Comparison of ENCODE assay signal across 8 mouse cellular contexts in the genomic region with DNA sequence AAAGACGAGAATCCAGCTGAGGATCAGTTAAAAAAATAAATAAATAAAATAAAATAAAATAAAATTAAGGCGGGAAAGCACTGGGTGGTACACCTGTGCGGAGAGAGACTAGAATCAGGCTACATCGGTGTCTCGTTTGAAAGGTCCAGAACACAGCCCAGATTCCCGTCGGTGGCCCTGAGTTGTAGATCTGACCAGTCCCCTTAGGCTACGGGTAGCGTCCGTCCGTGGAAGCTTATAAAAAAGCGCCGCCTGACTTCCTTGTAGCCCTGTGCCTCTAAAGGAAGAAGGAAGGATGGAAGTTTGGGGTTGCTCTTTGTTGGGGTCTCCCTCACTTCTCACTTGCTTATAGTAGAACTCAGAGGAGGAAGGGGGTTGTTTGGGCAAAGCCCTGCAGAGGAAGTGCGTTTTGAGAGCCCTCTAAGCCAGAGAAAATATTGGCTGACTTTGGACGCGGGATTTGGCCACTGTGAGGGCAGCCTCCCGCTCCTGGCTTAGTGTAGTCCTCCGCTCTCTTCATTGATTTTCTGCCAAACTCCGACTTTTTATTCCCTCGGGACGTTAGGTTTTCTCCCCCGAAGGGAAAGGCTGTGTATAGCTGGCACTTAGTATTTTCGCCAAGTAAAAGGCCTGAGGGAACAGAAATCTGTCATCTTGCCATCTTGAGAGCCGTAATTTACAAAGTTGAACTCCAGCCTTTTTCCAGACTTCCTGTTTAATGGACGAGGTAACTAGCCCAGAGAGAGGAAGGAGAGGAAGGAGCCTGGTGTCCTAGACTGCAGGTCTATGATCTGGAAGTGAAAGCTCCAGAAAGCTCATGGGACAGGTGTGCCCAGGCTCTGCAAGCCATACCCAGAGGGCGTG. TPM values are rescaled to one million over a fixed set of nuclear protein-coding genes. Genes with fewer than 3 reads are reported as not detected.
DNase-seq lines count a peak whose midpoint lies in the region; ATAC-seq and TF ChIP-seq lines count a peak whose summit lies in the region.

No protein-coding gene starts in this region.

- in situ Hi-C loops in ES-E14 (cut with MboI; ENCODE audit: low sequenced_read_pairs in 2 of 2, unreplicated experiment in 2 of 2), result no loop called here

- H3K27ac ChIP-seq in ES-E14 (ENCODE audit: insufficient read depth, low read depth, low read length, poor library complexity, severe bottlenecking), result no peak overlapping the region
- H3K27ac ChIP-seq in forebrain, embryonic 16.5 days (ENCODE audit: low read length), result no peak overlapping the region

- peak overlapping the region; percentile 89 for H3K4me2 ChIP-seq in forebrain, embryonic 16.5 days (ENCODE audit: low read length)

- 7% methylated on average over 26 of the region's 26 CpGs for WGBS in forebrain, embryonic 16.5 days

- DNase-seq in adrenal gland, postnatal 14 days, result peak; percentile 65
- no peak for DNase-seq in adrenal gland, postnatal 25 days
- no peak for DNase-seq in ES-E14 (ENCODE audit: low read depth, low spot score)
- DNase-seq in kidney, adult 8-10 months, result peak; percentile 19 to 36
- DNase-seq in lung, postnatal 14 days, result peak; percentile 24
- DNase-seq in urinary bladder, adult 18-20 months (ENCODE audit: low spot score in 2 of 2), result no peak
- DNase-seq in natural killer cell, adult 2 months (ENCODE audit: low spot score in 2 of 2), result no peak

- H3K4me3 ChIP-seq in ES-E14 (ENCODE audit: insufficient read depth in 1 of 2, low read depth in 1 of 2, low read length in 2 of 2, poor library complexity in 1 of 2, severe bottlenecking in 1 of 2), result peak overlapping the region; percentile 93 to 98
- H3K4me3 ChIP-seq in forebrain, embryonic 16.5 days (replicated peaks; ENCODE audit: low read length), result peak overlapping the region; percentile 76

- no peak for ATAC-seq in forebrain, embryonic 16.5 days

- peak overlapping the region; percentile 86 for H3K9ac ChIP-seq in ES-E14 (ENCODE audit: insufficient read depth, low read depth, low read length, poor library complexity, severe bottlenecking)
- peak overlapping the region; percentile 73 for H3K9ac ChIP-seq in forebrain, embryonic 16.5 days (replicated peaks; ENCODE audit: low read depth, low read length)

- H3K27me3 ChIP-seq in forebrain, embryonic 16.5 days (replicated peaks; ENCODE audit: control insufficient read depth, insufficient read depth, low read length), result no peaks in the 10 kb centered on the region

- H3K9me3 ChIP-seq in ES-E14 (ENCODE audit: control insufficient read depth, insufficient read depth, low read depth, low read length), result no peaks in the 10 kb centered on the region
- H3K9me3 ChIP-seq in forebrain, embryonic 16.5 days (ENCODE audit: control insufficient read depth, low read length), result no peaks in the 10 kb centered on the region

- H3K36me3 ChIP-seq in ES-E14 (ENCODE audit: control insufficient read depth, insufficient read depth, low read length, poor library complexity, severe bottlenecking), result peaks cover 7% of the 10 kb centered on the region; the same call in 1 of the 2 replicates
- no peaks in the 10 kb centered on the region; the same call in 1 of the 2 replicates for H3K36me3 ChIP-seq in forebrain, embryonic 16.5 days (ENCODE audit: control insufficient read depth, insufficient read depth)

- peaks cover 2 to 8% of the 10 kb centered on the region in 2 experiments for H3K4me1 ChIP-seq in ES-E14 (ENCODE audit: control insufficient read depth in 2 of 2, insufficient read depth in 2 of 2, low read length in 2 of 2, poor library complexity in 1 of 2)
- H3K4me1 ChIP-seq in forebrain, embryonic 16.5 days (replicated peaks; ENCODE audit: control insufficient read depth, insufficient read depth, low read length), result peaks cover 11% of the 10 kb centered on the region

TF ChIP-seq in ES-E14, 5 proteins besides CTCF, POLR2A, EP300 and RAD21:
- no peak for TF ChIP-seq CHD2 (IDR thresholded peaks at IDR 0.05; ENCODE audit: low read depth, low read length)
- no peak for TF ChIP-seq ZNF384 (IDR thresholded peaks at IDR 0.05; ENCODE audit: low read depth, low read length)
- TF ChIP-seq MAFK (IDR thresholded peaks at IDR 0.05; ENCODE audit: insufficient read depth, low read depth, low read length), result no peak
- no peak for TF ChIP-seq ZC3H11A (IDR thresholded peaks at IDR 0.05; ENCODE audit: borderline replicate concordance, low read depth, low read length)
- TF ChIP-seq HCFC1 (IDR thresholded peaks at IDR 0.05; ENCODE audit: borderline replicate concordance, insufficient read depth, low read length), result no peak

RNA-seq across cellular contexts. Expression of a gene that starts 1.0 kb away (rescaled TPM):
- 90.1 and 94.3 TPM in 2 replicates for total RNA-seq in adrenal gland, postnatal 14 days (2021)
- 87.8 and 93.9 TPM in 2 replicates for total RNA-seq in adrenal gland, postnatal 25 days (2021)
- 69.8 and 124 TPM in 2 replicates for total RNA-seq in ES-E14 (2012; rRNA removed)
- polyA plus RNA-seq in forebrain, embryonic 16.5 days (2015; fragmentation: Nextera tagmentation; extraction: Ambion mirVana), result 52.9 and 58.8 TPM in 2 replicates

RNA-seq across cellular contexts. Expression of a gene that starts 24.8 kb away (rescaled TPM):
- total RNA-seq in adrenal gland, postnatal 14 days (2021), result 64.6 and 76.0 TPM in 2 replicates
- total RNA-seq in adrenal gland, postnatal 25 days (2021), result 52.6 and 57.3 TPM in 2 replicates
- total RNA-seq in ES-E14 (2012; rRNA removed), result 15.6 and 17.4 TPM in 2 replicates
- 62.2 and 67.9 TPM in 2 replicates for polyA plus RNA-seq in forebrain, embryonic 16.5 days (2015; fragmentation: Nextera tagmentation; extraction: Ambion mirVana)

RNA-seq across cellular contexts. Expression of a gene that starts 26.3 kb away (rescaled TPM):
- 1.9 and 4.7 TPM in 2 replicates for total RNA-seq in adrenal gland, postnatal 14 days (2021)
- total RNA-seq in adrenal gland, postnatal 25 days (2021), result 1.7 and 2.2 TPM in 2 replicates
- 0.04 and 0.05 TPM in 2 replicates for total RNA-seq in ES-E14 (2012; rRNA removed)
- 0.12 TPM in 1 of 2 replicates, not detected in the other for polyA plus RNA-seq in forebrain, embryonic 16.5 days (2015; fragmentation: Nextera tagmentation; extraction: Ambion mirVana)

RNA-seq across cellular contexts. Expression of a gene that starts 42.0 kb away (rescaled TPM):
- total RNA-seq in adrenal gland, postnatal 14 days (2021), result 16.4 and 16.6 TPM in 2 replicates
- 13.0 and 15.7 TPM in 2 replicates for total RNA-seq in adrenal gland, postnatal 25 days (2021)
- 31.1 and 33.0 TPM in 2 replicates for total RNA-seq in ES-E14 (2012; rRNA removed)
- polyA plus RNA-seq in forebrain, embryonic 16.5 days (2015; fragmentation: Nextera tagmentation; extraction: Ambion mirVana), result 34.7 and 44.1 TPM in 2 replicates

RNA-seq across cellular contexts. Expression of a gene that starts 47.8 kb away (rescaled TPM):
- total RNA-seq in adrenal gland, postnatal 14 days (2021), result 110 and 149 TPM in 2 replicates
- 118 and 134 TPM in 2 replicates for total RNA-seq in adrenal gland, postnatal 25 days (2021)
- total RNA-seq in ES-E14 (2012; rRNA removed), result 27.6 and 35.4 TPM in 2 replicates
- 120 and 140 TPM in 2 replicates for polyA plus RNA-seq in forebrain, embryonic 16.5 days (2015; fragmentation: Nextera tagmentation; extraction: Ambion mirVana)

Comparison
In these comparisons a context has a peak if more than half of its experiments do, and no peak if none do; other contexts are left out.
1. DNase-seq: peak in adrenal gland, postnatal 14 days (single experiment), kidney, adult 8-10 months (2 of 2) and lung, postnatal 14 days (single experiment); none in adrenal gland, postnatal 25 days (single experiment), ES-E14 (single experiment), urinary bladder, adult 18-20 months (0 of 2) and natural killer cell, adult 2 months (0 of 2).